Mouse (Mus musculus): ENCODE data around the gene Tgfbr3. TPM values are rescaled to one million over a fixed set of nuclear protein-coding genes. Genes with fewer than 3 reads are reported as not detected.

The Tgfbr3 gene
- polyA plus RNA-seq, 2 experiments: 20.7 to 29.0 TPM

DNA sequence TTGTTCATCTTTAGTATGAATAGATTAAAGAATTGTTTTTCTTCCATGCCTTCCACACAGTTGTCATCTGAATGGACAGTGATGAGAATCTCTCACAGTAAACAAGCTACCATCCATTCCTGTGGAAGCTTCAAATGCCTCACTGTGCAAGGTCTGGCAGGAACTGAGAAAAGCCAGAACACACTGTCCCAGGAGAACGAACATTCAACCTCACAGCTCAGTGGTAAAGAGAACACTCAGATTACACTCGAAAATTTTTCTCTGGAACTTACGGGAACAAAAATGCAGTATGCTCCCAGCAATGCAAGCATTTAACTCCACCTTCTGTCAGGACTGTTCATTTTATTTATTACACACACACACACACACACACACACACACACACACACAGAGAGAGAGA lies 13.2 kb downstream of the Tgfbr3 start:
- Histone ChIP-seq H3K27me3 (ENCODE audit: control insufficient read depth, insufficient read depth, low read length) (no peaks in the 10 kb centered on the region), H3K4me3 (replicated peaks; ENCODE audit: low read length) (no peak overlapping the region), H3K4me1 (ENCODE audit: control insufficient read depth, insufficient read depth, low read length) (peaks cover 22% of the 10 kb centered on the region), H3K36me3 (ENCODE audit: control insufficient read depth, insufficient read depth, low read length) (no peaks in the 10 kb centered on the region; the same call in 1 of the 2 replicates), H3K9me3 (ENCODE audit: control insufficient read depth, low read length) (no peaks in the 10 kb centered on the region), H3K9ac (ENCODE audit: low read depth, low read length, severe bottlenecking) (no peak overlapping the region), H3K27ac (replicated peaks; ENCODE audit: low read depth, low read length) (no peak overlapping the region), H3K4me2 (replicated peaks; ENCODE audit: low read depth, low read length, severe bottlenecking) (no peak overlapping the region)
- no peak for TF ChIP-seq POLR2A (IDR thresholded peaks at IDR 0.05; ENCODE audit: borderline replicate concordance, extremely low read depth, insufficient read depth, insufficient read length)
- ATAC-seq (ENCODE audit: low FRiP score, low read depth) (peak; percentile 41; the same call in 1 of the 2 replicates), DNase-seq (ENCODE audit: low spot score) (peak; percentile 40)
- WGBS: 27% methylated on average over 3 of the region's 3 CpGs

DNA sequence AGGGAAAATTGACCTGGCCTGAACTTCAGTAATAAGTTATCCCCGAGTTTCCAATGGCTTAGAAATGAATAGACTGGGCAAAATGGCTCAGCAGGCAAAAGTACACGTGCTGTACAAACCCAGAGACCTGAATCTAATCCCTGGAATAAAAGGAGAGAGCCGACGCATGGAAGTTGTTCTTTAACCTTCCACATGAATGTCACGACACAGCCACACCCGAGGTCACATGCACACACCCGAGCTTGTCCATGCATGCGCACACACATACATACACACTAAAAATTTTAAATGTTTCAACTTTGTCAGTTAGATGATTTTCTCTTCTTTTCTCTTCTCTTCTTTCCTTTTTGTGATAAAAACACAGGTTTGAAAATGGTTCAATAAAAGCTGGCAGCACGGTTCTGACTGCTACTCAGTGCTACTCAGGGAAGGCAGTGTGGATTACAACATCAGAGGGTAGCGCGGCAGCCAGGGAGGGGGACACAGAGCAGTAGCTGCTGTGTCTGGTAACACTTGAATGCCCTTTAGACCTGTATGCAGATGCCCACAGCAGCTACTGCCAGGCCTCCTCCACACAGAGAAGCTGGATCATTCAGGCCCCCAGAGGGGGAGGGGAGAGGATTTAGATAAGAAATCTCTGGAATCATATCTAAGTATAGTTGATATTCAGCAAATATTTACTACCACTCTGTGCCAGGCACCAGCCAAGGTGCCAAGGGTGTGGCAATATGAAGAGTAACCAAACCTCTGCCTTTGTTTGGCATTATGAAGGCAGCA lies 17.0 kb downstream of the Tgfbr3 start:
- H3K4me1 ChIP-seq (ENCODE audit: control insufficient read depth, insufficient read depth, low read length): peaks cover 39% of the 10 kb centered on the region
- no peak overlapping the region for H3K4me2 ChIP-seq (replicated peaks; ENCODE audit: low read depth, low read length, severe bottlenecking)
- no peak overlapping the region for H3K9ac ChIP-seq (ENCODE audit: low read depth, low read length, severe bottlenecking)
- DNase-seq (ENCODE audit: low spot score): no peak
- H3K27ac ChIP-seq (replicated peaks; ENCODE audit: low read depth, low read length): no peak overlapping the region
- no peaks in the 10 kb centered on the region for H3K27me3 ChIP-seq (ENCODE audit: control insufficient read depth, insufficient read depth, low read length)
- no peaks in the 10 kb centered on the region for H3K9me3 ChIP-seq (ENCODE audit: control insufficient read depth, low read length)
- no peak for ATAC-seq (ENCODE audit: low FRiP score, low read depth)
- TF ChIP-seq POLR2A (IDR thresholded peaks at IDR 0.05; ENCODE audit: borderline replicate concordance, extremely low read depth, insufficient read depth, insufficient read length): no peak
- WGBS: 57% methylated on average over 11 of the region's 11 CpGs
- no peaks in the 10 kb centered on the region; the same call in 1 of the 2 replicates for H3K36me3 ChIP-seq (ENCODE audit: control insufficient read depth, insufficient read depth, low read length)
- no peak overlapping the region for H3K4me3 ChIP-seq (replicated peaks; ENCODE audit: low read length)

GRCm38 (mm10) chr5:107269006-107269328 lies 20.5 kb downstream of the Tgfbr3 start:
- Histone ChIP-seq H3K9me3 (ENCODE audit: control insufficient read depth, low read length) (no peaks in the 10 kb centered on the region), H3K27ac (replicated peaks; ENCODE audit: low read depth, low read length) (peak overlapping the region; percentile 40), H3K4me2 (replicated peaks; ENCODE audit: low read depth, low read length, severe bottlenecking) (peak overlapping the region; percentile 20; the same call in 1 of the 2 replicates), H3K4me3 (replicated peaks; ENCODE audit: low read length) (no peak overlapping the region), H3K27me3 (ENCODE audit: control insufficient read depth, insufficient read depth, low read length) (no peaks in the 10 kb centered on the region), H3K4me1 (ENCODE audit: control insufficient read depth, insufficient read depth, low read length) (peaks cover 28% of the 10 kb centered on the region), H3K36me3 (ENCODE audit: control insufficient read depth, insufficient read depth, low read length) (peaks cover 7% of the 10 kb centered on the region; the same call in 1 of the 2 replicates), H3K9ac (ENCODE audit: low read depth, low read length, severe bottlenecking) (no peak overlapping the region)
- DNase-seq (ENCODE audit: low spot score) (peak; percentile 30), ATAC-seq (ENCODE audit: low FRiP score, low read depth) (no peak)
- no peak for TF ChIP-seq POLR2A (IDR thresholded peaks at IDR 0.05; ENCODE audit: borderline replicate concordance, extremely low read depth, insufficient read depth, insufficient read length)
- 19% methylated on average over 6 of the region's 6 CpGs for WGBS

- H3K9me3 ChIP-seq (ENCODE audit: control insufficient read depth, low read length): no peaks in the 10 kb centered on the region
- H3K36me3 ChIP-seq (ENCODE audit: control insufficient read depth, insufficient read depth, low read length): peaks cover 12% of the 10 kb centered on the region; the same call in 1 of the 2 replicates
- no peak overlapping the region for H3K4me3 ChIP-seq (replicated peaks; ENCODE audit: low read length)
- no peak overlapping the region for H3K9ac ChIP-seq (ENCODE audit: low read depth, low read length, severe bottlenecking)
- ATAC-seq (ENCODE audit: low FRiP score, low read depth): peak; percentile 77; the same call in 1 of the 2 replicates
- peak overlapping the region; percentile 20; the same call in 1 of the 2 replicates for H3K4me2 ChIP-seq (replicated peaks; ENCODE audit: low read depth, low read length, severe bottlenecking)
- peak; percentile 68 for DNase-seq (ENCODE audit: low spot score)
- peak overlapping the region; percentile 40 for H3K27ac ChIP-seq (replicated peaks; ENCODE audit: low read depth, low read length)
- WGBS: 13% methylated on average over 16 of the region's 16 CpGs
- TF ChIP-seq POLR2A (IDR thresholded peaks at IDR 0.05; ENCODE audit: borderline replicate concordance, extremely low read depth, insufficient read depth, insufficient read length): no peak
- no peaks in the 10 kb centered on the region for H3K27me3 ChIP-seq (ENCODE audit: control insufficient read depth, insufficient read depth, low read length)
- peaks cover 28% of the 10 kb centered on the region for H3K4me1 ChIP-seq (ENCODE audit: control insufficient read depth, insufficient read depth, low read length)
Measured at GRCm38 (mm10) chr5:107268121-107269005, 21.1 kb downstream of the Tgfbr3 start.

- TF ChIP-seq POLR2A (IDR thresholded peaks at IDR 0.05; ENCODE audit: borderline replicate concordance, extremely low read depth, insufficient read depth, insufficient read length): no peak
- Histone ChIP-seq H3K9ac (ENCODE audit: low read depth, low read length, severe bottlenecking) (no peak overlapping the region), H3K4me3 (replicated peaks; ENCODE audit: low read length) (no peak overlapping the region), H3K27me3 (ENCODE audit: control insufficient read depth, insufficient read depth, low read length) (no peaks in the 10 kb centered on the region), H3K27ac (replicated peaks; ENCODE audit: low read depth, low read length) (no peak overlapping the region), H3K9me3 (ENCODE audit: control insufficient read depth, low read length) (no peaks in the 10 kb centered on the region), H3K36me3 (ENCODE audit: control insufficient read depth, insufficient read depth, low read length) (peaks cover 13% of the 10 kb centered on the region; the same call in 1 of the 2 replicates), H3K4me1 (ENCODE audit: control insufficient read depth, insufficient read depth, low read length) (peaks cover 19% of the 10 kb centered on the region), H3K4me2 (replicated peaks; ENCODE audit: low read depth, low read length, severe bottlenecking) (no peak overlapping the region)
- DNase-seq (ENCODE audit: low spot score) (no peak), ATAC-seq (ENCODE audit: low FRiP score, low read depth) (no peak)
- WGBS: 88% methylated on average over 3 of the region's 3 CpGs
Measured at GRCm38 (mm10) chr5:107266566-107266965, 22.9 kb downstream of the Tgfbr3 start.
